Mouse (Mus musculus) heart, embryonic 10.5 days (tissue): ENCODE measurements at regions not wholly inside any gene's neighbourhood (a gene's known extent, or its start where the extent isn't known, plus 50 kb on each side); places are given as distances from the start of the nearest gene placed in this dataset.

ENCODE experiments used
- DNase-seq: peaks from one replicate; pipeline ENCODE4 v3.0.0-alpha.2; 2017; ENCODE audit warnings: low spot score
- H3K27ac ChIP-seq: fragments of 300-500 bp; sonication (generic); 2 replicates; pipeline ENCODE4 v1.5.1; 2016; ENCODE audit warnings: mild to moderate bottlenecking
- H3K27me3 ChIP-seq: fragments of 300-500 bp; sonication (generic); 2 replicates; pipeline ENCODE4 v1.6.1; 2016; ENCODE audit warnings: mild to moderate bottlenecking; ENCODE audit not compliant: poor library complexity, insufficient read depth, severe bottlenecking
- H3K36me3 ChIP-seq: fragments of 300-500 bp; sonication (generic); 2 replicates; pipeline ENCODE4 v1.6.1; 2016; ENCODE audit warnings: mild to moderate bottlenecking, moderate library complexity
- H3K4me1 ChIP-seq: fragments of 300-500 bp; sonication (generic); 2 replicates; pipeline ENCODE4 v1.6.1; 2016; ENCODE audit warnings: mild to moderate bottlenecking
- H3K4me3 ChIP-seq: fragments of 300-500 bp; sonication (generic); 2 replicates; pipeline ENCODE4 v1.5.1; 2016; ENCODE audit warnings: mild to moderate bottlenecking, moderate library complexity
- H3K9me3 ChIP-seq: fragments of 300-500 bp; sonication (generic); 2 replicates; pipeline ENCODE4 v1.6.1; 2016; ENCODE audit warnings: mild to moderate bottlenecking, moderate library complexity
- WGBS: fragments of 180-500 bp; shearing (Covaris S2); methylation state at CpG from one replicate; pipeline ENCODE4 v1.1.7; 2016; 5-methylcytosine and 5-hydroxymethylcytosine counted together

- WGBS: 70% methylated on average over 6 of the region's 6 CpGs
- H3K4me1 ChIP-seq: no peaks in the 10 kb centered on the region
- H3K27ac ChIP-seq: no peak overlapping the region
- no peaks in the 10 kb centered on the region for H3K9me3 ChIP-seq
- no peaks in the 10 kb centered on the region for H3K27me3 ChIP-seq
- DNase-seq: no peak
- H3K4me3 ChIP-seq: no peak overlapping the region
- H3K36me3 ChIP-seq: no peaks in the 10 kb centered on the region
Measured at GRCm38 (mm10) chr2:46450698-46451097, 1333.5 kb upstream of the Zeb2 start.

GRCm38 (mm10) chr2:46445306-46445705 lies 1328.1 kb upstream of the Zeb2 start:
- no peak for DNase-seq
- 48% methylated on average over 3 of the region's 3 CpGs for WGBS
- H3K27me3 ChIP-seq: no peaks in the 10 kb centered on the region
- no peaks in the 10 kb centered on the region for H3K36me3 ChIP-seq
- H3K27ac ChIP-seq: no peak overlapping the region
- peaks cover 13% of the 10 kb centered on the region; the same call in 1 of the 2 replicates for H3K4me1 ChIP-seq
- no peak overlapping the region for H3K4me3 ChIP-seq
- no peaks in the 10 kb centered on the region for H3K9me3 ChIP-seq

- DNase-seq: no peak
- WGBS: 42% methylated on average over 5 of the region's 5 CpGs
- Histone ChIP-seq H3K36me3 (no peaks in the 10 kb centered on the region), H3K27me3 (no peaks in the 10 kb centered on the region), H3K27ac (peak overlapping the region; percentile 67; the same call in 1 of the 2 replicates), H3K4me3 (no peak overlapping the region), H3K4me1 (peaks cover 13% of the 10 kb centered on the region; the same call in 1 of the 2 replicates), H3K9me3 (no peaks in the 10 kb centered on the region)
Measured at GRCm38 (mm10) chr2:46443686-46444180, 1326.5 kb upstream of the Zeb2 start.

- Histone ChIP-seq H3K9me3 (no peaks in the 10 kb centered on the region), H3K27me3 (no peaks in the 10 kb centered on the region), H3K36me3 (no peaks in the 10 kb centered on the region), H3K4me3 (no peak overlapping the region), H3K4me1 (peaks cover 13% of the 10 kb centered on the region; the same call in 1 of the 2 replicates), H3K27ac (peak overlapping the region; percentile 67)
- no peak for DNase-seq
- 35% methylated on average over 6 of the region's 6 CpGs for WGBS
Measured at GRCm38 (mm10) chr2:46443061-46443685, 1326.0 kb upstream of the Zeb2 start.

- H3K27ac ChIP-seq: peak overlapping the region; percentile 67; the same call in 1 of the 2 replicates
- H3K4me3 ChIP-seq: no peak overlapping the region
- no peak for DNase-seq
- H3K4me1 ChIP-seq: peaks cover 13% of the 10 kb centered on the region; the same call in 1 of the 2 replicates
- H3K9me3 ChIP-seq: no peaks in the 10 kb centered on the region
- 68% methylated on average over 6 of the region's 6 CpGs for WGBS
- no peaks in the 10 kb centered on the region for H3K36me3 ChIP-seq
- no peaks in the 10 kb centered on the region for H3K27me3 ChIP-seq
Measured at GRCm38 (mm10) chr2:46442576-46442975, 1325.4 kb upstream of the Zeb2 start.

GRCm38 (mm10) chr2:46441927-46442326 lies 1324.7 kb upstream of the Zeb2 start:
- Histone ChIP-seq H3K27ac (no peak overlapping the region), H3K9me3 (no peaks in the 10 kb centered on the region), H3K27me3 (no peaks in the 10 kb centered on the region), H3K36me3 (no peaks in the 10 kb centered on the region), H3K4me3 (no peak overlapping the region), H3K4me1 (peaks cover 13% of the 10 kb centered on the region; the same call in 1 of the 2 replicates)
- DNase-seq: no peak
- WGBS: 81% methylated on average over 8 of the region's 8 CpGs

- H3K4me1 ChIP-seq: peaks cover 13% of the 10 kb centered on the region; the same call in 1 of the 2 replicates
- H3K36me3 ChIP-seq: no peaks in the 10 kb centered on the region
- H3K27me3 ChIP-seq: no peaks in the 10 kb centered on the region
- no peak overlapping the region for H3K27ac ChIP-seq
- no peaks in the 10 kb centered on the region for H3K9me3 ChIP-seq
- H3K4me3 ChIP-seq: no peak overlapping the region
- 86% methylated on average over 5 of the region's 5 CpGs for WGBS
- DNase-seq: no peak
Measured at GRCm38 (mm10) chr2:46441348-46441747, 1324.2 kb upstream of the Zeb2 start.

- Histone ChIP-seq H3K36me3 (no peaks in the 10 kb centered on the region), H3K4me1 (peaks cover 13% of the 10 kb centered on the region; the same call in 1 of the 2 replicates), H3K27me3 (no peaks in the 10 kb centered on the region), H3K9me3 (no peaks in the 10 kb centered on the region), H3K4me3 (no peak overlapping the region), H3K27ac (no peak overlapping the region)
- DNase-seq: no peak
- 84% methylated on average over 2 of the region's 2 CpGs for WGBS
Measured at GRCm38 (mm10) chr2:46440038-46440437, 1322.8 kb upstream of the Zeb2 start.

GRCm38 (mm10) chr2:46418281-46418680 lies 1301.1 kb upstream of the Zeb2 start:
- no peaks in the 10 kb centered on the region for H3K27me3 ChIP-seq
- no peak overlapping the region for H3K4me3 ChIP-seq
- no peak overlapping the region for H3K27ac ChIP-seq
- H3K9me3 ChIP-seq: no peaks in the 10 kb centered on the region
- no peaks in the 10 kb centered on the region for H3K4me1 ChIP-seq
- no peak for DNase-seq
- WGBS: 90% methylated on average over 1 of the region's 1 CpGs
- H3K36me3 ChIP-seq: no peaks in the 10 kb centered on the region

- Histone ChIP-seq H3K36me3 (no peaks in the 10 kb centered on the region), H3K27me3 (no peaks in the 10 kb centered on the region), H3K4me1 (no peaks in the 10 kb centered on the region), H3K4me3 (no peak overlapping the region), H3K9me3 (no peaks in the 10 kb centered on the region), H3K27ac (no peak overlapping the region)
- WGBS: 71% methylated on average over 1 of the region's 1 CpGs
- no peak for DNase-seq
Measured at GRCm38 (mm10) chr2:46402373-46403114, 1285.3 kb upstream of the Zeb2 start.

- DNase-seq: no peak
- 69% methylated on average over 2 of the region's 2 CpGs for WGBS
- Histone ChIP-seq H3K36me3 (no peaks in the 10 kb centered on the region), H3K4me3 (no peak overlapping the region), H3K4me1 (no peaks in the 10 kb centered on the region), H3K27me3 (no peaks in the 10 kb centered on the region), H3K27ac (no peak overlapping the region), H3K9me3 (no peaks in the 10 kb centered on the region)
Measured at GRCm38 (mm10) chr2:46394161-46394560, 1277.0 kb upstream of the Zeb2 start.

- WGBS: 89% methylated on average over 3 of the region's 3 CpGs
- Histone ChIP-seq H3K36me3 (no peaks in the 10 kb centered on the region), H3K9me3 (no peaks in the 10 kb centered on the region), H3K27ac (no peak overlapping the region), H3K27me3 (no peaks in the 10 kb centered on the region), H3K4me1 (no peaks in the 10 kb centered on the region), H3K4me3 (no peak overlapping the region)
- no peak for DNase-seq
Measured at GRCm38 (mm10) chr2:46372847-46373461, 1255.8 kb upstream of the Zeb2 start.

GRCm38 (mm10) chr2:46371755-46372154 lies 1254.6 kb upstream of the Zeb2 start:
- H3K27ac ChIP-seq: no peak overlapping the region
- WGBS: 55% methylated on average over 1 of the region's 1 CpGs
- DNase-seq: no peak
- H3K4me1 ChIP-seq: no peaks in the 10 kb centered on the region
- no peaks in the 10 kb centered on the region for H3K9me3 ChIP-seq
- H3K27me3 ChIP-seq: no peaks in the 10 kb centered on the region
- no peak overlapping the region for H3K4me3 ChIP-seq
- H3K36me3 ChIP-seq: no peaks in the 10 kb centered on the region
